Mouse (Mus musculus): ENCODE measurements around the gene Krtcap3.

DNA sequence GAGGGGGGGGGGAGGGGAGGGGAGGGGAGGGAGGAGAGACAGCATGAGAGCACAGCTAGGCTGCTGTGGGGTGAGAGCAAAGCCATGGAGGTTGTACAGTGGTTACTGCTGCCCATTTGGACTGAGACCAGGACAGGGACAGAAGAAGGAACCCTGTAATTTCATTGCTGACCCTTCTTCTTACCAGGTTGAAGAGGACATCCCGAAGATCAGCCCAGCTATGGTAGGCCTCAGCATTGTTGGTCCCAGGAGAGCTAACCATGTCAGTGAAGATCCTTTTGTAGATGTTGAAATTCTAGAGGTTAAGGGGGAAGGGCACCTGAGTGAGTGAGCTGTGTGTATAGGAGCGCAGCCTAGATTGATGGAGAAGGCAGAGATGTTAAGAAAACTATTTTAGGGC, 3.9 kb downstream of the Krtcap3 start:
- TF ChIP-seq CTCF (IDR thresholded peaks at IDR 0.05; ENCODE audit: low read depth) (no peak), EP300 (optimal IDR thresholded peaks at IDR 0.05) (no peak)

All from stomach, postnatal 0 days (tissue).